Mouse (Mus musculus) natural killer cell, adult 2 months (primary cell): ENCODE data around the gene Irf5.
"Not testable (repeated sequence)": the region's sequence is repeated elsewhere in the genome, so short reads cannot be mapped to it uniquely, and the experiment has no call there.

ENCODE experiments used
- DNase-seq, 2 experiments: peaks; one replicate each; pipeline ENCODE4 v3.0.0; 2022; ENCODE audit warnings: low spot score in 2 of 2

Gene Irf5

GRCm38 (mm10) chr6:29527361-29528164 is 1.1 kb downstream of the Irf5 start:
- no peak for DNase-seq

GRCm38 (mm10) chr6:29528165-29528505 is 1.7 kb downstream of the Irf5 start:
- DNase-seq, result no peak

- DNase-seq, result peak; percentile 15 to 72
Measured at GRCm38 (mm10) chr6:29528561-29529443, 2.4 kb downstream of the Irf5 start.

GRCm38 (mm10) chr6:29529444-29529820 is 3.0 kb downstream of the Irf5 start:
- no peak for DNase-seq

- no peak for DNase-seq
Measured at GRCm38 (mm10) chr6:29530050-29530449, 3.6 kb downstream of the Irf5 start.

GRCm38 (mm10) chr6:29535316-29535715 is 8.9 kb downstream of the Irf5 start:
- DNase-seq, result no peak

- peak in 1 of 2 experiments; percentile 41 for DNase-seq
Measured at GRCm38 (mm10) chr6:29536651-29537193, 10.3 kb downstream of the Irf5 start.

GRCm38 (mm10) chr6:29537221-29537620 is 10.8 kb downstream of the Irf5 start:
- DNase-seq, result no peak

- DNase-seq, result no peak
Measured at GRCm38 (mm10) chr6:29539502-29539901, 13.1 kb downstream of the Irf5 start.

GRCm38 (mm10) chr6:29540223-29540622 is 13.8 kb downstream of the Irf5 start:
- no peak for DNase-seq

- DNase-seq, result no peak
Measured at GRCm38 (mm10) chr6:29540956-29541355, 14.5 kb downstream of the Irf5 start.

GRCm38 (mm10) chr6:29545611-29546010 is 19.2 kb downstream of the Irf5 start:
- no peak for DNase-seq

GRCm38 (mm10) chr6:29547582-29547981 is 21.2 kb downstream of the Irf5 start:
- no peak for DNase-seq

GRCm38 (mm10) chr6:29548086-29548485 is 21.7 kb downstream of the Irf5 start:
- DNase-seq, result no peak

GRCm38 (mm10) chr6:29552526-29552925 is 26.1 kb downstream of the Irf5 start:
- no peak for DNase-seq

GRCm38 (mm10) chr6:29557112-29557511 is 30.7 kb downstream of the Irf5 start:
- no peak for DNase-seq

- DNase-seq, result not testable (repeated sequence)
Measured at GRCm38 (mm10) chr6:29576388-29576787, 50.0 kb downstream of the Irf5 start.

GRCm38 (mm10) chr6:29580770-29581169 is 54.3 kb downstream of the Irf5 start:
- no peak for DNase-seq

- DNase-seq, result no peak
Measured at GRCm38 (mm10) chr6:29581202-29581601, 54.8 kb downstream of the Irf5 start.
